Mouse (Mus musculus): ENCODE data around the gene Id2.

Id2 gene

DNA sequence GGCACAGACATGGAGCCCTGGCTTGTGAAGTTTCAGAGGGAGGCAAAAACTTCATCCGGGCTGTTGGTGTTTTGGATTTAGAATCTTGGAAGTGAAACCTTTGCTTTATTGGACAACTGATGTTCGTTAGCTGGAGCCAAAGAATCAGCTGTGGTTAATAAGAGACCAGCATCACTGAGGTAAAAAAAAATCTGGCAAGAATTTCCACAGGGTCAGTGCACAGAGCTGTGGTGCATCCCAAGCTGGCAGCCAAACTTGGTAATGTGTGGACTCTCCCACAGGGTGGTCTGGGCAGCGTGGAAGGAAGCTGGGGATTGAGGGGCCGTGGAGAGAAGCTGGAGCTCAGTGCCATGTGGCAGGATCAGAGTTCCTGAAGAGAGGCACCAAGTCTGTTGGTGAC, 10.0 kb downstream of the Id2 start:
- in situ Hi-C loops (cut with MboI), result loop anchor here (25.0 kb wide), 1 partner anchor 800 kb away; no protein-coding TSS in a partner anchor

DNA sequence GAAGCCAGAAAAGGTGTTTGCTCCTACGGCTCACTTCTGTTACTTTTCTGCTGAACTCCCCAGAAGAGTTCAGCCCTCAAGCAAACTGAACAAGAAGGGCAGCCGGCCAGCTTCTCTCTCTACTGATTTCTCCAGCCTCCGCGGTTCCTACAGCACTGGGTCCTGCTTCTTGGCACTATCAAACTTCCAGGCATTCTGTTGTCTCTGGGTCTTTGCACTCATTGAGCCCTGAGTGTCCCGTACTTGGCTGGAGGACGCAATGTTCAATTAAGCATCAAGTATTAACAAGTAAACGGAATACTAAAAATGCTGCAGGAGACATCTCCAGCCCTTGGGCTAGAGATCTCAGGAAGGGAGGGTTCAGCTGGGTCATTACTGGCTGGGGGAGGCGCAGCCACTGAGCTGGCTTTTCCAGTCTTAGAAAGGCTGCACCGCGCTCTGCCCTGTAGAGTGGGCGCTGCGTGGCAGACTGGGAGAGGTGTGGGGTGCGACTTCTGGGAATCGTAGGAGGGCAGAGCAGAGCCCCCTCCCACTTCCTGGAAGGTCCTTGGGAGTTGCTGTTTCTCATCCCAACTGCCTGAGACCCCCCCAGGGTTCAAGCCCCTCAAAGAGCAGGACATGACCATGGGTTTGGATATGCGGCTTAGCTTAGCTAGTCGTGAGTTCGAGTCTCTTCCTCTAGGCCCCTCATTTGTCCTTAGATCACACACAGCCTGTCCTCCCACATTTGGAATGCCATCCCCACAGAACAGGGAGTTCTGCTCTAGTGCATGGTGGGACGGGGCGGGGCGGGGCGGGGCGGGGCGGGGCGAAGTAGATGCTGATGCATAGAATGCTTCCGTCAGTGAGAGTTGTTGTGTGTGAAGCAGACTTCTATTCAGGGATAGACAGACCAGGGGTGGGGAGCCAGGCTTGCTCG, 13.4 kb downstream of the Id2 start:
- in situ Hi-C loops (cut with MboI), result loop anchor here (25.0 kb wide), 1 partner anchor 804 kb away; no protein-coding TSS in a partner anchor

DNA sequence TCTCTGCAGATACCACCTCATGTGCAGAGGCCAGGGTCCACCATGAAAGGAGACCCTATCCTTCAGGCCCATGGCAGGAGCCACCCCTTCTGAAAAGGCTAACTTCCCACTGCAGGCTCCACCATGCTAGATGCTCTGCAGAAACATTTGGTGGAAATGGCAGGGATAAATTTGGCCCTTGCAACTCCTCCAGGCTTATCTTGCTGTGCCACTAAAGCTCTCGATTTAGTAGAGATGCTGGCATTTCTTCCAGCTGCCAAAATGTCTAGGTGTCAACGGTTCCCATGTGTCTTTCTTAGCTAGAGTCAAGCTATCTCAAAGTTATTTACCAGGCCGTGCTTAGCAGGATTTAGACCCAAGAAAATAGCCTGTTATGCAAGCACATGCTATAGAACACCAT, 22.6 kb downstream of the Id2 start:
- in situ Hi-C loops (cut with MboI), result no loop called here

DNA sequence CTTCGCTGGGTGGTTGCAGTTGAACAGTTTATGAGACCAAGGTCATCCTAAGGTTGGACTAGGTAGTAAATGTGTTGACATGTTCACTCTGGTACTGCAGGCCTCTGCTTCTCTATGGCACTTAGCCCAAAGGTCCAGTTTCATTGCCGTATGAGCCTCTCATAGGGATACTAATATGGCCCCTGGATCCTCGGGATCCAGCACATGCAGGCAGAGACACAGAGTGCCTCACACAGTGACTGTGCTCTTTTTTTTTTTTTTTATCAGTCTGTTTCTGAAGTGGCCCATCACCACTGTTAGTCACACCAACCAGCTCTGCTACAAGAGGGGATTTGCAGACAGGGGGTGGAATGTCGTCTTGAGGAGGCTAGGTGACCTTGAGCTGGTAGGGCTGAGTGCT, 23.6 kb downstream of the Id2 start:
- in situ Hi-C loops (cut with MboI), result no loop called here

DNA sequence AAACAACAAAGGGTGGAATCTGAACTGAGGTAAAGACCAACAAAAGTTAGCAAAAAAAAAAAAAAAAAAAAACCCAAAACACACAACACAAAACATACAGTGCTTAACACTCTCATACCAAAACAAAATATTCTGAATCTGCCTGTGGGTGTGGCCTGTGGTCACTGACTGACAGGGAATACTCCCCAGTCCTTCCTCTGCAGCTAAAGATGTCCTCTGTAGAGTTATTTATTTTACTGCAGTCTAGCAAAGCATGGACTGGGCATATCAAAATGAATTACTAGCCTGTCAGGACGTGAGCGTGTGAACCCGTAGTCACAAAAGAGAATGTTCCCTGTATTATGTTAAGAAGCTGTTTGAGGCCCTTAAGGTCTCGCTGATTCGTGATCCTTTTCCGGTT, 34.7 kb downstream of the Id2 start:
- in situ Hi-C loops (cut with MboI), result no loop called here

DNA sequence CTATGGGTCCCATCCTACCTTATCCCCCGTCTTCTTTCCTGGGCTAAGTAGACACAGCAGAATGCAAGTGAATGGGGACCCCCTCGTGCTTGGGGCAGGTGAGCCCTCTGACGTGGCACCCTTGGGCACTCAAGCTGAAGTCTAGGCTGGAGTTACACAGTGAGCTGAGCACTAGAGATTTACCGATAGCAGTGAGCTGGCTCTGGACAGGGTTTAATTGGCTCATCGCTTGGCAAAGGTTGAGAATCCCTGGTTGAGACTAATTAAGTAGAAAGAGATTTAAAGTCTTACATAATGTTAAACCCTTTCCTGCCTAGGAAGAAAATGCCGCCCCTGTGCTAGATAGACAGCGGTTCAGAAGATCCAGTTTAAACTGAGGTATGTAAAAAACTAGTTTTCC, 36.0 kb downstream of the Id2 start:
- in situ Hi-C loops (cut with MboI), result no loop called here

DNA sequence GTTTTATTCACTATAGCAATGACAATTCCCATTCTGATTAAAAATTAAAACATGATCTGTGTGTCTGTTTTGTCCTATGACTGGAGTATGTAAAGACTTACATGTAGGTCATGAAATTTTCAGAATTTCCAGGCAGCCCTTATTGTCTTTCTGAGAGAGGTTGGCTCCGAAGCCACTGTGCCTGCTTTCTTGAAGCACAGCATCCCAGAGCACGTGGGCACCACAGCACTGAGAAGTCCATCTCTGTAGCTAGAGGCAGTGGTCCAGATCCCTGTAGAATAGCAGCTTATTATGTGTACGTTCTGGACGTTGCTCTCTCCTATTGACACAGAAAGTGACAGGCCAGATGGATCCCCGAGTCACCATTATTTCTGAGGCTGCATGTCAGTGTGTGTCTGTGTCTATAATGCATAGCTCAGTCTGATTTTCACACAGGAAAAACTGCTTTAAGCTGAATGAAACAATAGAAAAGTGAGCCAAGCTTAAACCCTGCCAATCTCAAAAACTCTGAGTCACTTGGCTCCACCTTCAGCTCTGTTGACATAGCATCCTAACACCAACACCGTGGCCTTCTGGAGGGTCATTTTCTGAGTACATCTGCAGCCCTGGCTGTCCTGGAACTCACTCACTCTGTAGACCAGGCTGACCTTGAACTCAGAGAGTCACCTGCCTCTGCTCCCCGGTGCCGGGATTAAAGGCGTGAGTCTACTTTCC, 37.3 kb downstream of the Id2 start:
- in situ Hi-C loops (cut with MboI), result no loop called here

DNA sequence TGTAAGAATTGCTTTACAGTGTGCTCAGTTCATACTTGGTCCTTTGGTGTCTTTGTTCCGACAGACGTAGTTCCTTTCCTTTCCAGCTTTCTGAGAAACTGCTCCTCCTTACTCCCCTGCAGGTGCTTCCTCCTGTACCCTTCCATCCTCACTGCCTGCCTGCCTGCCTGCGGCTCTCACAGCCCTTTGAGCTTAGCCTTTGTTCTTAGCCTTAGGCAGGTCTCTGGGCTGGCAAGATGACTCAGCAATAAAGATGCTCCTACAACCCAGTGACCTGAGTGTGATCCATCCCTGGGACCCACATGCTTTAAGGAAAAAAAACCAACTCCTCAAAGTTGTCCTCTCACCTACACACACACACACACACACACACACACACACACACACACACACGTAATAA, 42.0 kb downstream of the Id2 start:
- in situ Hi-C loops (cut with MboI), result no loop called here

DNA sequence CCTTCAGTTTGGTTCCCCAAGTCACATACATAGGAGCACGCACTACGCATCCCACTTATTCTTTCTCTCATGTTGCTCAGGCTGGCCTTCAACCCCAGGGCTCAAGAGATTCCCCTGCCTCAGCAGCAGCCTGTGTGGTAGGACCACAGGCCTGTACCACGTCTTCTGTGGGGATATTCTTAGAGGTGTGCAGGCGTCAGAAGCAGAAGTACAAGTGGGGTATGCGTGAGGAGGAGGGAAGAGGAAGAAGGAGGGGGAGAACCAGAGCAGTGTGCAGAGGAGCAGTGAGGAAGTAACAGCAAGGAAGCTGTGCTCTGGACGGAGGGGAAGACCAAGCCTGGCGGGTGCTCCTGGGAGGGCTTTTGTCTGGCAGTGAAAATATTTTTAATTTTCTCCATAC, 42.4 kb downstream of the Id2 start:
- in situ Hi-C loops (cut with MboI), result no loop called here

DNA sequence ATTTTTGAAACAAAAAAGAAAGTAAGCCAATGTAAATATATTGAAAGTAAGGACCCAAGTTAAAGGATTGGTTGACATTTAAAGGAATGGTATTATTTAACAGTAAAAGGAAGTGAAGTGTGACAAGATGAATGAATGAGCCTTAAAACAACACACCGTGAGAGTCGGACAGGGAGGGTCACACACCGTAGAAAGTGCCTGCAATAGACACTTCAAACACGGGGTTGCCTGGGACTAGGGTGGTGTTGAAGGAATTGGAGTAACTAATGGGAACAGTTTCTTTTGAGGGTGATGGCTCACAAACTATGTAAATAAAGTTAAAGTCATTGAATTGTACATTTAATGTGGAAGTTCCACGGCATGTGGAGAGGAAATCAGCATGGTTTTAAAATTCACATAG, 47.7 kb downstream of the Id2 start:
- in situ Hi-C loops (cut with MboI), result no loop called here

DNA sequence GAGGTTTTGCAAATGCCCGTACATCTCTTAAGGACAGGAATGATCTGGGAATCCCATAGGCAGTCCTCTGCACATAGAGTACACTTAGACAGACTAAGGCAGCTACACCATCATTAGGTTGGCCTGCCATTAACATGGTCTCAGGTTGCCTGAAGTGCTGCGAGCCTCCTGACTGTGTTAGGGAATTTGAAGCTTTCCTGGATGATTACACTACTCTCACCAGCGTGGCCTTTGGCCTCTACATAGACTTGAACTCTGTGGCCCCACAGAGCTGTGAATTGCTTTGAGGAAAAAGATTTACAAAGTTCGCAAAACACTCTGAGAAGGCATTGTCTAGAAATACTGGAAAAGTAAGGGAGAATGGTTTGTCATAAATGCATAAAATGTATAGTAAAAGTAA, 52.4 kb downstream of the Id2 start:
- in situ Hi-C loops (cut with MboI), result no loop called here

DNA sequence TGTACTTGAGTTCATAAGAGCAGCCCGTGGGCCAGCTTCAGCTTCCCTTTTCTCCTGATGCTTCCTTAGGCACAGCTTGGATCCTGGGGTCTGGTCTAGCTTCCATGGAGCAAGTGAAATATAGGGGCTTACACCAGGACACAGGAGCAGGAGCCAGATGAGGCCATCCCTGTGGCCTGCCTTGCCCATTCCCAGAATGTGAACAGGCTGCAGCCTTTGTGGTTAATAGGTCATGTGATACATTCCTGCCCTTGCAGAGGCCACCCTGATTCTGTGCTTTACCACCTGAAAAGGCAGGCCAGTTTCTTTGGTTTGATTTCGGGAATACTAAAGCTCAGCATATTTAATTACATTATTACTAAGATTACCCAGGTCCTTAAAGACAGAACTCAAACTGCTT, 52.9 kb downstream of the Id2 start:
- in situ Hi-C loops (cut with MboI), result no loop called here

All from mature B cell (primary cell).